Mouse (Mus musculus): Measurements from ENCODE around the gene Bmt2. TPM values are rescaled to one million over a fixed set of nuclear protein-coding genes. Genes with fewer than 3 reads are reported as not detected.

The Bmt2 gene
- polyA plus RNA-seq, 1 experiment from 2014 or later, result 17.1 TPM

DNA sequence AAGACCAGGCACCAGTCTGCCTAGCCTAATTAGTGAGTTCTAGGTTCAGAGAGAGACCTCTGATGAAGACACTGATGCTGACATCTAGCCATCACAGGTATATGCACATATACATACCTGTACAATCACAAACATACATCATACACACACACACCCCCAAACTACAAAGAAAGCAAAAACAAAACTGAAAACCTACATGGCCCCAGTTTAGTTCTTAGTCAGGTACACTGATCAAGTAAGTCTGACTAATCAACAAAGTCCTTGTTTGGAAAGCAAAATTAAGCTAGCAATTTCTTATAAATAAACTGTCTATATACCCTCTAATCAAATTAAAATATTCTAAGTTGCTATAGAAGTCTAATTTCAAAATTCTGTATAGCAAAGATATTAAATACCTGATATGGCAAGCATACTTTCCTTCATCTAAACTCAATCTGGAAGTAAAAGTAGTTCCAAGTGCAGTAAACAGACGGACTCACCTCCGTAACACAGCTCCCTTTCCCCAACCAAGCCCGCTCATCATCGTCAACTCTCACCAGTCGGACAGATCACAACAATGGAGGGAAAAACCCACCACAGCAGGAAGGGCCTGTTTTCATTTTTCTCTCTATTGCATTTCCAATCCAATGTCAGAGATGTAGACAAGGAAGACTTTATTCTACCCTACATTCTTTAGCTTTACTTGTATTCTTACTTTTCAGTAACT, 3.0 kb downstream of the Bmt2 start:
- Histone ChIP-seq H3K27ac (no peak overlapping the region), H3K9me3 (no peaks in the 10 kb centered on the region), H3K4me1 (no peaks in the 10 kb centered on the region; the same call in 1 of the 2 replicates), H3K9ac (no peak overlapping the region), H3K36me3 (no peaks in the 10 kb centered on the region), H3K27me3 (no peaks in the 10 kb centered on the region), H3K4me2 (no peak overlapping the region), H3K4me3 (no peak overlapping the region)
- ATAC-seq (ENCODE audit: insufficient number of reproducible peaks, low FRiP score, low TSS enrichment, low read depth), result no peak
- WGBS, result 88% methylated on average over 5 of the region's 5 CpGs

DNA sequence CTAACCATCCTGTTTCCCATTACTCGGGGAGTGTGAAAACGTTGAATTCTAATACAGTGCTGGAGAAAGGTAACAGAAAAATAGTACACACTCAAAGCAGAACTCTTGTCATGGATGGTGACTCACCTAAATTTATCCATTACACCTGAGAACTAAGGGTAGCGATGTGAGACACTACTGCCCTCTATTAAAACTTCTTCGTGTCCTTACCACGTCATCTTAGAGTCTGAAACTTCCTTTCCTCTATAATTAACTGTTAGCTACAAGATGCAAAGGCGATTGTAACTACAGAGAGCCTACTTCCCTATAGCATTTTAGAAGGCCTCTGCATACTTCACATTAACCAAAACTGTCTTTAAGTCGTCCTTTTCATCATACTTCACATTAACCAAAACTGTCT, 12.1 kb downstream of the Bmt2 start:
- H3K9me3 ChIP-seq, result no peaks in the 10 kb centered on the region
- H3K36me3 ChIP-seq, result peaks cover 7% of the 10 kb centered on the region; the same call in 1 of the 2 replicates
- 83% methylated on average over 7 of the region's 7 CpGs for WGBS
- no peaks in the 10 kb centered on the region for H3K4me1 ChIP-seq
- ATAC-seq (ENCODE audit: insufficient number of reproducible peaks, low FRiP score, low TSS enrichment, low read depth), result no peak
- no peaks in the 10 kb centered on the region for H3K27me3 ChIP-seq
- H3K27ac ChIP-seq, result no peak overlapping the region
- H3K9ac ChIP-seq, result no peak overlapping the region
- no peak overlapping the region for H3K4me2 ChIP-seq
- H3K4me3 ChIP-seq, result no peak overlapping the region

DNA sequence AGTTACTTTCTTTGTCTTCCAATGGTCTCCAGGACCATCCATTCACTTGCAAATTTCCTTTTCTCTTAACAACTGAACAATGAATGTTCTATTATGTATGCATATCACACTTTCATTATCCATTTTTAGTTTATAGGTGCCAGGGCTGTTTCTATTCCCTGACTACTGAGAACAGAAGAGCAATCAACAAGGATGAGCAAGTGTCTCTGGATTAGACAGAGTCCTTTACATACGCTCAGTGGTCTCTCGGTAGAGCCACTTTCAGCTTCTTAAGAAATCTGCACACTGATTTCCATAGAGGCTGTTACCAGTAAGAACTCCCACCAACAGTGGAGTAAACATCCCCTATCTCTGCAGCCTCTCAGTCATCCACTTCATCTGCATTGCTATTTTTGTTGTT, 19.8 kb downstream of the Bmt2 start:
- Histone ChIP-seq H3K4me3 (no peak overlapping the region), H3K9ac (no peak overlapping the region), H3K36me3 (peaks cover 10% of the 10 kb centered on the region; the same call in 1 of the 2 replicates), H3K4me2 (no peak overlapping the region), H3K27ac (no peak overlapping the region), H3K9me3 (no peaks in the 10 kb centered on the region), H3K27me3 (no peaks in the 10 kb centered on the region), H3K4me1 (no peaks in the 10 kb centered on the region)
- no peak for ATAC-seq (ENCODE audit: insufficient number of reproducible peaks, low FRiP score, low TSS enrichment, low read depth)
- 95% methylated on average over 2 of the region's 2 CpGs for WGBS

DNA sequence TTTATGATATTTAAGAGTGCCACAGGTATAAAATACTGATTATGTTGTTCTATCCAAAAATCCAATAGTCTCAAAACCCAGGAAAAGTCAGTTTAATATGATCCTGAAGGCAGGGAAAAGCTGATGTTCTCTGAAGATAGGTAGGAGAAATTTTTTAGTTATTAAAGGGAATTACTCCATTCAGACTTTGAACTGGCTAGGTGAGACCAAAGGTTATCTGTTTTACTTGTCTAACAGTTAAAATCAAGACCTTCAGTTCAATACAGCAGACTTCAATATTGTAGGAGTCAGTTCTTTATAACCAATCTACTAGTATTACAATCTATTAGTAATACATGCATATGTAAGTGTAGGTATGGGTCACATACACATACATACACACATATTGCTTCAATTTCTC, 23.7 kb downstream of the Bmt2 start:
- Histone ChIP-seq H3K4me1 (no peaks in the 10 kb centered on the region), H3K4me3 (no peak overlapping the region), H3K36me3 (peaks cover 14% of the 10 kb centered on the region), H3K9me3 (no peaks in the 10 kb centered on the region), H3K27ac (no peak overlapping the region), H3K4me2 (no peak overlapping the region), H3K27me3 (no peaks in the 10 kb centered on the region), H3K9ac (no peak overlapping the region)
- ATAC-seq (ENCODE audit: insufficient number of reproducible peaks, low FRiP score, low TSS enrichment, low read depth), result no peak

DNA sequence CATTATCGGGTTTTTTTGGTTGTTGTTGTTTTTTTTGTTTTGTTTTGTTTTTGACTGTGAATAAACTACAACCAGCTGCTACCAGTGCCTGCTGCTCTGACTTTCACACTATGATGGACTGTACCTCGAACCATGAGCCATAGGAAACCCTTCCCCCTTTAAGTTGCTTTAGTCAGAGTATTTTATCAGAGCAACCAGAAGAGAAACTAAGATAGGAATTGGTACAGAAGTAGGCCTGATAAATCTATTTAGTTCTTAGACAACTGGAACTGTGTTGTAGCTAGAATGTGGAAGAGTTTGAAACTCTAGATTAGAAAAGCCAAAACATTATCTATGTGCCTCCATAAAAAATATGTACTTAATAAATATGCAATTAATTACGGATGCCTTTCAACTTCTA, 25.5 kb downstream of the Bmt2 start:
- no peak for ATAC-seq (ENCODE audit: insufficient number of reproducible peaks, low FRiP score, low TSS enrichment, low read depth)
- no peaks in the 10 kb centered on the region for H3K27me3 ChIP-seq
- WGBS, result 94% methylated on average over 3 of the region's 3 CpGs

DNA sequence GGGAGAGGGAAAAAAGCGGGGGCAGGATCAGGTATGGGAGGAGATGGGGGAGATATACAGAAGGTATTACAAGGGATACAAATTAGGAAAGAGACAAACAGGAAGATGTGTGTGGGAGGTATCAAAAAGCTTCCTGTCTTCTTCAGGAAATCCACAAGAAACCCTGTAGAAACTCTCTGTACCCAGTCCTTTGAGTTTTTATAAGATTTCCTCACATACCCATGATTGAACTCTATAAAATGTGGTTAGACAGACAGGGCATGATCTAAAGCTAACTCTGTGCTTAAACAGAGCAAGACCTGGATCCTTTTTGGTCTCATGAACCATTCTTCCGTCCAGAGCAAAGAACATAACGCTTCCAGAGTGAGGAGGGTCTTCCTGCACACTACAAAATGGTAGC, 26.9 kb downstream of the Bmt2 start:
- Histone ChIP-seq H3K27me3 (no peaks in the 10 kb centered on the region), H3K36me3 (peaks cover 26% of the 10 kb centered on the region), H3K4me2 (no peak overlapping the region), H3K9me3 (no peaks in the 10 kb centered on the region), H3K9ac (no peak overlapping the region), H3K4me1 (no peaks in the 10 kb centered on the region), H3K27ac (no peak overlapping the region), H3K4me3 (no peak overlapping the region)
- WGBS, result 92% methylated on average over 3 of the region's 3 CpGs
- no peak for ATAC-seq (ENCODE audit: insufficient number of reproducible peaks, low FRiP score, low TSS enrichment, low read depth)

More for the DNA sequence above, 25.5 kb downstream of the Bmt2 start:
- H3K27ac ChIP-seq, result no peak overlapping the region
- H3K9ac ChIP-seq, result no peak overlapping the region
- H3K36me3 ChIP-seq, result peaks cover 26% of the 10 kb centered on the region
- H3K4me3 ChIP-seq, result no peak overlapping the region
- H3K4me1 ChIP-seq, result no peaks in the 10 kb centered on the region
- H3K4me2 ChIP-seq, result no peak overlapping the region
- H3K9me3 ChIP-seq, result no peaks in the 10 kb centered on the region

DNA sequence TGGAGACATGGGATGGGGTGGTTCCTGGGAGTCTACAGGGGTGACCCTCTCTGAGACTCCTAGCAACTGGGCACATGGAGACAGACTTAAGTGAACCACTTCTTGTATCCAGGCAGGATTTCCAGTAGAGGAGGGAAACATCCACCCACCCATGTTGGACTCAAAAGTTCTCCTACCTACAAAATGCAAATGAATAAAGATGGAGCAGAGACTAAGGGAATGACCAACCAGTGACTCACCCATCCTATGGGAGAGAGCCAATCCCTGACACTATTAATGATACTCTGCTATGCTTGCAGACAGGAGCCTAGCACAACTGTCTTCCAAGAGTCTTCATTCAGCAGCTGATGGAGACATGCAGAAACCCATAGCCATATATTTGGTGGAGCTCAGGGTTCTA, 29.5 kb downstream of the Bmt2 start:
- no peak for ATAC-seq (ENCODE audit: insufficient number of reproducible peaks, low FRiP score, low TSS enrichment, low read depth)
- H3K27ac ChIP-seq, result no peak overlapping the region
- no peaks in the 10 kb centered on the region for H3K4me1 ChIP-seq
- no peaks in the 10 kb centered on the region for H3K9me3 ChIP-seq
- H3K4me2 ChIP-seq, result no peak overlapping the region
- peaks cover 23% of the 10 kb centered on the region for H3K36me3 ChIP-seq
- no peak overlapping the region for H3K9ac ChIP-seq
- no peak overlapping the region for H3K4me3 ChIP-seq
- H3K27me3 ChIP-seq, result no peaks in the 10 kb centered on the region

DNA sequence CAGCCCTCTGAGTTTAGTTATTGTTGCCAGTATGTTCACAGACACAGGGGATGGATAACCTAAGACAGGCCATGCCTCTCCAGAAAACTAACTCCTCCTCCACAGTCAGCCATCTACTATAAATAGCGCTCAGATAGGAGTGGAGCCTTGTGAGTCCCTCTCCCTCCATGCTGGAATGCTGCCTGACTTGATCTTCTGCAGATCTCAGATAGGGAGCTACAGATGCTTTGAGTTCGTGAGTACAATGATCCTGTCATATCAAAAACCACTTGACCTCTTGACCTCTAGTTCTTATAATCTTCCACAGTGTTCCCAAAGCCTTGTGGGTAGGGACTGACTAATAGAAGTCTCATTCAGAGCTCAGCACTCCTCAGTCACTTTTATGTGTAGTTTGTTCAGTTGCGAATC, 41.2 kb downstream of the Bmt2 start:
- ATAC-seq (ENCODE audit: insufficient number of reproducible peaks, low FRiP score, low TSS enrichment, low read depth), result no peak
- Histone ChIP-seq H3K27ac (0 out of 2 replicates have a peak overlapping the region, but pooled peaks have one; percentile 2), H3K4me2 (no peak overlapping the region), H3K9me3 (no peaks in the 10 kb centered on the region), H3K9ac (no peak overlapping the region), H3K36me3 (peaks cover 7% of the 10 kb centered on the region), H3K4me1 (0 out of 2 replicates have a peak, but pooled peaks cover 4% of the 10 kb centered on the region), H3K27me3 (no peaks in the 10 kb centered on the region), H3K4me3 (no peak overlapping the region)
- 61% methylated on average over 3 of the region's 3 CpGs for WGBS

DNA sequence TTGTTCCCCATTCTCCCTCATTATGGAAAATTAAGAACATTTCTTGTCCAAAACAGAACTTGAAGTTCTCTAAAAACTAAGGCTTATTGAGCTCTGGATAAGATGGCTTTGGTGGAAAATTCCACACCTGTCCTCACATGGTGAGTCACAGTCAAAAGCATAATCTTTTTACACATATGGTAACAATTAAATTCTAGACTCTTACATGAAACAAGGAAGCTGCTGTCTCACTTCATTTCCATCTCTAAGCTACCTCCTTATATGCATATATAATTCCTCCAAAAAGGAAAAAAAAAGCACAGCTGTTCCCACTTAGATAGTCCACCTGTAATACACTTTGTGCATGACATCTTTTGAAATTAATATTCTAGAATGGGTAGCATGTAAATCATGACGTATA, 45.2 kb downstream of the Bmt2 start:
- no peak for ATAC-seq (ENCODE audit: insufficient number of reproducible peaks, low FRiP score, low TSS enrichment, low read depth)

DNA sequence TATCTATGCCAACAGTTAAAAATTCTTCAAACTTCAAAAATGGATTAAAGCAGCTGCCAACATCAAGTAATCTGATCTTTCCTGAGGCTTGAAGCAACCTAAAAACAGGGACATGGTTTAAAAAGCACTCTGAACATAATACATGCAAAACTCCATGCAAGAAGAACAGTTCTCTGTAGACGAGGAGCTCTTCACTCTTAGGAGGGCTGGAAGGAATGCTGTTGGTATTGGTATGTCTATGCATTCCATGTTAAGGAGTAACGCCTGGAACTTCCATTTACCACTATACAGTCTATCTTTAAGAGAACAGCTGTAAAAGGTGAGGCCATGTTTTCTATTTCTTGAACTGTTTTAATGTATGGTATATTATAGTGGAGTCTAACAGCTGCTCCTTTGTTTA, 47.2 kb downstream of the Bmt2 start:
- whole genome bisulfite sequencing, result 46% methylated on average over 2 of the region's 2 CpGs
- Histone ChIP-seq H3K36me3 (peaks cover 8% of the 10 kb centered on the region; the same call in 1 of the 2 replicates), H3K9ac (no peak overlapping the region), H3K4me1 (peaks cover 3% of the 10 kb centered on the region; the same call in 1 of the 2 replicates), H3K27ac (no peak overlapping the region), H3K9me3 (no peaks in the 10 kb centered on the region), H3K27me3 (no peaks in the 10 kb centered on the region), H3K4me2 (no peak overlapping the region), H3K4me3 (no peak overlapping the region)
- no peak for ATAC-seq (ENCODE audit: insufficient number of reproducible peaks, low FRiP score, low TSS enrichment, low read depth)

More for the DNA sequence above, 45.2 kb downstream of the Bmt2 start:
- H3K9ac ChIP-seq, result no peak overlapping the region
- H3K4me1 ChIP-seq, result peaks cover 7% of the 10 kb centered on the region; the same call in 1 of the 2 replicates
- no peak overlapping the region for H3K4me2 ChIP-seq
- no peak overlapping the region for H3K4me3 ChIP-seq
- H3K9me3 ChIP-seq, result no peaks in the 10 kb centered on the region
- no peak overlapping the region for H3K27ac ChIP-seq
- WGBS, result 63% methylated on average over 1 of the region's 1 CpGs
- no peaks in the 10 kb centered on the region for H3K27me3 ChIP-seq
- peaks cover 8% of the 10 kb centered on the region; the same call in 1 of the 2 replicates for H3K36me3 ChIP-seq

DNA sequence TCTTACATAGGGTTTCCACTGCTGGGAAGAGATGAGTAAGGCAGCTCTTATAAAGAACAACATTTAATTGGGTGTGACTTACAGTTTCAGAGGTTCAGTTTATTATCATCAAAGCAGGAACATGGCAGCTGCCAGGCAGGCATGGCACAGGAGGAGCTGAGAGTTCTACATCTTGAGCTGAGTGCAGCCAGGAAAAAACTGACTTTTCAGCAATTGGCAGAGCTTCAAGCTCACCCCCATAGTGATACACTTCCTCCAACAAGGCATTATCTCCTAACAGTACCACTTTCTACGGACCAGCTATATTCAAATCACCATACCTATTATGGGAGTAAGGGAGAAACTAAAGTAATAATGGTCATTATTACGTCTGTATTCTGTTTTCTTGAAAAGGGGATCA, 58.1 kb downstream of the Bmt2 start:
- H3K4me1 ChIP-seq, result no peaks in the 10 kb centered on the region
- H3K9me3 ChIP-seq, result no peaks in the 10 kb centered on the region
- 76% methylated on average over 2 of the region's 2 CpGs for WGBS
- H3K4me3 ChIP-seq, result no peak overlapping the region
- no peaks in the 10 kb centered on the region for H3K36me3 ChIP-seq
- H3K9ac ChIP-seq, result no peak overlapping the region
- no peaks in the 10 kb centered on the region for H3K27me3 ChIP-seq
- no peak overlapping the region for H3K4me2 ChIP-seq
- H3K27ac ChIP-seq, result no peak overlapping the region
- no peak for ATAC-seq (ENCODE audit: insufficient number of reproducible peaks, low FRiP score, low TSS enrichment, low read depth)

DNA sequence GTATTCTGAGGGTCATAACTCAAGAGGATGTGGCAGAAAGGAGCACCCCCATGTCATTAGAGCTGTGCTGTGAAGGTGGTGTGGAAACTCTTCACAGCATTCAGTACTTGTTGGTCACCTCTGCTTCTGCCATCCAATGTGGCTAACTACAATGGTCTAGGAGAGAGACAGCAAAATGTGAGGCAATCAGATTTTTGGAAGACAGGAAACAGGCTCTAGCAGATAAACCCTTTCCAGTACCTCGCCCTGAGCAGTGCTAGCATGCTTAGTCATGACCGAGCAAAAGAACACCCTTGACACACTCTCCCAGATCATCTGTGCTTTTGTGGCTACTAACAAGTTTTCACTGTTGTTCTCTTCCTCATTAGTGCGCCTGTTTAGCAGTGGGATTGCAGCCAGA, 60.7 kb downstream of the Bmt2 start:
- Histone ChIP-seq H3K27me3 (no peaks in the 10 kb centered on the region), H3K4me2 (no peak overlapping the region), H3K4me1 (no peaks in the 10 kb centered on the region), H3K9me3 (no peaks in the 10 kb centered on the region), H3K4me3 (no peak overlapping the region), H3K9ac (no peak overlapping the region), H3K27ac (no peak overlapping the region), H3K36me3 (no peaks in the 10 kb centered on the region)
- WGBS, result 83% methylated on average over 3 of the region's 3 CpGs
- ATAC-seq (ENCODE audit: insufficient number of reproducible peaks, low FRiP score, low TSS enrichment, low read depth), result no peak

DNA sequence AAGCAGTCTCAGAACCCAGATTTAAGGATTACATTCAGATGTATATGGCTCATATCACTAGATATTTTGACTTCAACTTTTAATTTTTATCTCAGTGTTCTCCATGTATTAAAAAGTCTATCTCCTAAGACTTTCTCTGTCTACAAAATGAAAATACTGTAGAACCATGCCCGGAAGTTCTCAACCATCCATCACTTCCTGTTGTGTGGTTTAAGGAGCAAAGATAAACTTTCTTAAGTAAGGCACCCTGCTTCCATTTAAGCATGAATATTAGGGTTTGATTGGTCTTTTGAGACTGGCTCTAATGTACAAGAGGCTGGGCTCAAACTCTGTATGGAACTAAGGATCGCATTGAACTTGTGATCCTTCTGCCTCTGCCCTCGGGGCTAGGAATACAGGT, 63.2 kb downstream of the Bmt2 start:
- Histone ChIP-seq H3K9me3 (no peaks in the 10 kb centered on the region), H3K36me3 (no peaks in the 10 kb centered on the region), H3K9ac (no peak overlapping the region), H3K27me3 (no peaks in the 10 kb centered on the region), H3K4me1 (no peaks in the 10 kb centered on the region), H3K27ac (no peak overlapping the region), H3K4me2 (no peak overlapping the region), H3K4me3 (no peak overlapping the region)
- 88% methylated on average over 3 of the region's 3 CpGs for WGBS
- ATAC-seq (ENCODE audit: insufficient number of reproducible peaks, low FRiP score, low TSS enrichment, low read depth), result no peak

Measured in limb, embryonic 15.5 days (tissue).